Mouse (Mus musculus) cerebellum, postnatal 36 days (tissue): ENCODE results near the gene Sgsm1.

Source experiments
- DNase-seq, 2 experiments: peaks; one replicate each; pipeline ENCODE4 v3.0.0; 2021 to 2022; ENCODE audit warnings: mixed read lengths in 2 of 2

Sgsm1 gene

DNA sequence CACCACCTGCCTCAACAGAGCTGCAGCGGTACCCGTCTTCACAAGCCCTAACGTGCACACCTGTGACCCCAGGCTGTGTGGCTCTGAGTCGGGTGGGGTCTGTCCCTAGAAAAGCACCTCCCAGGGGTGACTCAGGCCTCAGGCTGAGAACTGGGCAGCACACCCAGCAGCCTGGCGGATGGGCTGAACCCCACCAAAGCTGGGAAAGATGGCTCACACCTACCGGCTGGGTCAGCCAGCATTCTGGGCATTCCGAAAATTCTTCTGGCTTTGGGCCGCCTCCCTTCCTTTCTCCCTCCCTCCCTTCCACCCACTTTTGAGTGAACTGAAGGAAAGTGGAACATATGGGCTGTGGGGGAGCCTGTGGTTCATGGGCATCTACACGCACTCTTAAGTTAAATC lies 95.0 kb downstream of the Sgsm1 start:
- no peak for DNase-seq

DNA sequence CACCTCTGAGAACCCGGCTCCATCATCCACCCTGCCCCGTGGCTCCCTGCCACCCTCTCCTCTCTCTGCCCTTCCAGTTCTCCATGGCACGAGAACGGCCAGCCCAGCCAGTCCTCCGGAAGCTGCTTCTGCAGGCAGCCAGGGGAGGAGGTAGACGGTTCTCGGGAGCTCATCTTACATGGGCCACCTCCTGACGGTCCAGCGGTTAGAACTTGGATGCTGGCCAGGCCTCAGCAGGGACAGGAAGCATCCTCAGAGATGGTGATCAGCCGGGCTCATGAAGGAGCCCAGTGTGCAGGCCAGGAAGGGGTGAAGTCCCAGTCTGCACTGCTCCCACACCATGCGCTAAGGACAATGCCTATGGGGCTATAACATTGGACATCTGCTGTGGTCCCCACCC lies 96.1 kb downstream of the Sgsm1 start:
- DNase-seq, result no peak

DNA sequence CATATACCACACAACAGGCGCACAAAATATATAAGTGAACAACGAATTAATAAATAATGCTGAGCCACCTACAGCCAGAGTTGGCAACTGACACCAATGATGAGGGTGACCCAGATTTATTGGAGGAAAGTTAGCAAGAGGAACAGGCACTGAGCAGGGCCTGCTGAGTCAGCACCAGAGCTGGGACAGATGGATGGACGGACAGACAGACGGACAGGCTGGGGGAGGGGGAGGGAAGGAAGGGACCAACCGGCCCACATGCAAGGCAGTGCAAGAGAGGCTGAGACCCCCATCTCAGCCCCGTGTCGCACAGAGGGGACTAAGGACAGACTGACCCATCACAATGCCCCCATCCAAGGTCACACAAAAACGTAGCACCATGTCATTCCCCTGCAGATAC lies 96.5 kb downstream of the Sgsm1 start:
- no peak for DNase-seq

DNA sequence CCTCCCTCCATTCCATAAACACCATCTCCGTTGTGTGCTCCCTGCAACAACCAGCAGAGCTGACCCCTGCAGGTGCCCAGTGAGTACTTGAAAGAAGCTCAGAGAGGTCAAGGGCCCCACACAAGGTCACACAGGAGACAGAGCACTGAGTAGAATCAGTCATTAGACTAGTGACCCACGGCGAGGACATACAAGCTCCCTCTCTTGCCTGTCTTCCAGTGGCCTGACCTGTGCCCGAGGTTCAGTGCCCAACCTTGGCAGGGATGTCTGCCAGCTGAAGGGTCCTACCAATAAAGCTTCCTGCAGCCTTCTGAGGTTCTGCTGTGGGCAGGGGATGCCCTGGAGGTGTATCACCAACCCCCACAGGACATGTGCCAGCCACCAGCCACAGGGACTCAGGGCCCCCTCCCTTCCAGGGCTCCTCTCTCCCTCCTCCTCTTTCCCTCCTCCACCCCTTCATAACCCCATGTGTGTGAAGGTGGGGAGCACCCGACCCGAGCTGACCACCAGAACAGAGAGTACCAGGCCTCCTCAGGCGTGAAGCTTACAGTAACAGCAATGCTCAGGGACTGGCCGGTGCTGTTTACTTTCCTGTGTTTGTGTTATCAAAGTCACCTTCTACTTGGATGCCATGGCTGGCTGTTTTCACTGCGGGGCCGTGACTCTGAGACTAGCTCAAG lies 98.3 kb downstream of the Sgsm1 start:
- no peak for DNase-seq

DNA sequence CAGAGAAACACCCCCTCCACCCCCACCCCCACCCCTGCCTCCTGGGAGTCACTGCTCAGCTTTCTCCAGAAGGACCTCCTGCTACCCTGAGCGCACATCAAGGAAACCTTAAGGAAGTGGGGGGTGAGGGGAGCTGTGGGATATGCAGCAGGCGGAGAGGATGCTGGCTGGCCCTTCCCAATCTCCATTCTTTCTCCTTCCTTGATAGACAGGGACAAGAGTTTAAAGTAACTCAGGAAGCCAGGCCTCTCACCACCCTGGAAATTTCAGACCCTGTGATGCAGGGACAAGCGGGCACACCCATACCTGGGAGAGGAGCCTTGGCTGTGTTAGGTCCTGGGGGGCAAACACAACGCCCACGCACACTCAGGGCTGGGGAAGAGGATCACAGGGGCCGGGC lies 100.3 kb downstream of the Sgsm1 start:
- no peak for DNase-seq

DNA sequence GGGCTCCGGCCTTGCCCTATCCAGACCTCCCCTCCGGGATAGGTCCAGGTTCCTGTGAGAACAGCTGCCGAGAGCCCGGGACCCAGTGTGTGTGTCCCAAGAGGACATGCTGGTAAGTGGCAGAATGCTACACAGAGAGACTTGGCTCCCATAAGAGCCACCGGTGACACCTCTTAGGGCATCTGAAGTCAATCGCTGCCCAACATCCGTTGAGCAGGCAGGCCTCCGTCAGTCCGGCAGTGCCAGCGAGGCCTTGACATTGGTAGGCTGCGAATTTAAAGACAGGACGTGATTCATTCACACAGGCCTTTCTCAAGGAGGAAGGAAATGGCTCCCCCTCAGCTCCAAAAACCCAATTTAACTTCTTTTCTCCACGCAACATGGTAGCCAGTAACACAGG lies 100.7 kb downstream of the Sgsm1 start:
- no peak for DNase-seq

DNA sequence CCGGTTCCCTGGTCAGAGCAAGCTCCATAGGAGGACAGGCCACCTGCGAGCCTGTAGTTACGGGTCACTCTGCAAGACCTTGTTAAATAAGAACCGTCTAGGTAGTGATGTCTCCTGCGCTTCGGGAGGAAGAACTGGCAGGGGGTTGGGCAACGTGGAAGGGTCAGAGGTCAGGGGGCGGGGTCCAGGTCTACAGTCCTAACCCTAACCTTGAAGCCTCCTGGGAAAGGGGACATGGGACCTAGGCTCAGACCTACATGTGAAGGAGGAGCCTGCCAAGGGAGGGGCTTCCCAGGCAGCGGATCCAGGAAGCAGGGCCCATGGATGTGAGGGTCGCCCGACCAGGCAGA lies 101.2 kb downstream of the Sgsm1 start:
- no peak for DNase-seq

DNA sequence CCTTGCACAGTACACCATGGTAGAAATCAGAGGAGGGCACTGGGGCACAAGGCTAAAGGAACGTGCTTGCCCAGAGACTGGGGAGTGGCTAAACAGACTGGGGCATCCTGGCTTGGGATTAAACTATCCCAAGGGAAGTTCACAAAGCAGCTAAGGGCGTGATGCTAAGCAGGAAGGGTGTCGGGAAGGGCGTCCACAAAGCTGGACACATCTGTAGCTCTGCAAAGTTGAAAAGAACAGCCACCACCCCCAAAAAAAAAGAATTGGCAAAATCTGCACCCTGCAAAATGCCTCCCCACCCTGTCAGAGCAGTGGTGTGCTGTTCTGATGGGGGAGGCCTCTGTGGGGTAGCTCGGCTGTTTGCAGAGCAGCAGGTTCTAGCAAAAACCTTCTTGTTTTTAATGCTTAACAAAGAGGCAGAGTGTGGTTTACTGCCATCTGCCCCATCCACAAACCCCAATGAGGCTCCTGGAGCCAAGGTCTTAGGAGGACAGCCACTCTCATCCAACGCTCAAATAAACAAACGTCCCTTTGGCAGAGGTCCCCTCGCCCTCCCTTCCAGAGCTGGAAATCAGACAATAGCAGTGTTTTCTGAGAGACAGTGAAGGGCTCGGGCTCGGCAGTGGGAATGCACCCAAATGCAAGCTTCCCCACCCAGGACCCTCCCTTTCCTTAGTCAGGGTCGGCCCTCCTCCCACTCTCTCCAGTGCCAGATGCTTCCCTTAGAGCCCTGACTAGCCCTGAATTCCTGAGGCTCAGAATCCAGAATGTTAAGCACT lies 101.8 kb downstream of the Sgsm1 start:
- peak; percentile 23 to 30 for DNase-seq

DNA sequence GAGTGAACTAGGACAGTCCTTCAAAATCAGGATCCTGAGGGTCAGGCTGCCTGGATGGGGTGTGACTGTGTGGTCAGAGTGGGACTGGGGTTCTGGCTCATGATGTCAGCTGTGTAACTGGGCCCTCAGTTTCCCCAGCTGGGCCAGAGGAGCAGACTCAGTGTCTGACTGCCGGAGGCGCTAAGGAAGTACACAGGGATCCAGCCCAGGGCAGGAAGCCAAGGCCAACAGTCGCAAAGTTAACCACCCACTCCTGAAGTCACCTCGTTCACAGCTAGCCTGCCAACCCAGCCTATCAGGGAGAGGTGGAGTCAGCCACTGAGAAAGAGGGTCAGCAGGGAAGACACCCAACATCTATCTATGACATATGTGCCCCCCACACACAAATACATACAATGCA lies 102.5 kb downstream of the Sgsm1 start:
- no peak for DNase-seq

DNA sequence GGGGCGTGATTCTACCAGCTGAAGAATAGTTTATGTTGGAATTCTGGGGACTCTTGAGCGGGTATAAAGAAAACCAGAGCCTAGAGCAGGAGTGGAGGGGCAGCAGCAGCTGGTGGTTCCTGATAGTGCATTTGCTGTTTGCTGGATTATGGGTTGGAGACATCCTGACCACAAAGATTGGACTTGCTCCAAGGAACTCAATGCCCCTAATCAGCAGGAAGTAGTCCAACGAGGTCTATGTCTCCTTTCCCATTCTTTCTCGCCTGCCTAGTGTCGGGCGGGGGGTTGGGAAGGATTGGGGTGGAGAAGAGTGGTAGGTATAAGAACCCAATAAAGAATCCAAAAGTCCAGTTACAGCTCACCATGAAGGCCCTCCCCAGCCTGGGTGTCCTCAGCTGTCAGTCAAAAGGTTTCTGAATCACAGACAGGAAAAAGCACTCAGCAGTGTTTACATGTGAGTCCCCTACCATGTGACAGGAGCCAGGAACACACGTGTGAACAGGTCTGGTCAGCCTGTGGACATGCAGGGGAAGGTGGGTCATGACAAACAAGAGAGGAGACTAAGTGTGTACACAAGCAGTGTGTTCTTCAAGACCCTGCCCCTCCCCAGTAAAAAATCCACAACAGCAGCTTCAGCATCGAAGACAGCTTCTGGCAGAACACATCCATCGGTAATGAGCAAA lies 103.8 kb downstream of the Sgsm1 start:
- DNase-seq, result no peak

DNA sequence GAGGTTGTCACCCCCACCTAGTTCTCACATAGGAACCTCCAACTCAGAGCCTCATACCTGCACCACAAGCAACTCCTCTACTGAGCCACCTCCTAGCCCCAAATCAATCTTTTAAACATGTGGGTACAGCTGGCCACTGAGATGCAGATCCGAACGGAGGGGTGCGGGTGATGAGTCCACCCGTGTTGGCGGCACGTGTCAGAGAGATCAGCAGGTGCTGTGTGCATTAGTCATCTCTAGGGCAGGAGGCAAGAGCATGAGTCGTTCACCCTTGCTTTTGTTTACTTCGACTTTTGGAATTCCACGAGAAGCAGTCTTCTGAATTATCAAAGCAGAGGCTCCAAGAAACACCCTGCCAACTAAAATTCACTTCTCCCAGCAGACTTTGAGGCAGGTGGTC lies 106.4 kb downstream of the Sgsm1 start:
- DNase-seq, result no peak

DNA sequence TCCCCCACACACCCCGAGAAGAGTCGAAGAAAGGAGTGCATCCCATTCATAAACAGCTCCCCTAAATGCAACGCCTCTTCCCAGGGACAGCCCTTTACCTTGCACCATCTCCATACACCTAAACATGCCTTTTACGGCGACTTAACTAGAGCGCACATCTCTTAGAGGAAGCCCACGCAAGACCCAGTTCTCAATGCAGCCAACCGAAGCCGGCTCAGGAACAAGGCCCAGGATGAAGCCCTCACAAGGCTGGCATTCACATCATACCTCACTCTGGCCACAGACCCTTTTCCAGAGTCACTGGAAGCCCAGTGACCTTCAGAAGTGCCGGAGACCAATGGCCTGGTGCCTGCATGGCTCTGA lies 110.8 kb downstream of the Sgsm1 start:
- DNase-seq, result no peak

DNA sequence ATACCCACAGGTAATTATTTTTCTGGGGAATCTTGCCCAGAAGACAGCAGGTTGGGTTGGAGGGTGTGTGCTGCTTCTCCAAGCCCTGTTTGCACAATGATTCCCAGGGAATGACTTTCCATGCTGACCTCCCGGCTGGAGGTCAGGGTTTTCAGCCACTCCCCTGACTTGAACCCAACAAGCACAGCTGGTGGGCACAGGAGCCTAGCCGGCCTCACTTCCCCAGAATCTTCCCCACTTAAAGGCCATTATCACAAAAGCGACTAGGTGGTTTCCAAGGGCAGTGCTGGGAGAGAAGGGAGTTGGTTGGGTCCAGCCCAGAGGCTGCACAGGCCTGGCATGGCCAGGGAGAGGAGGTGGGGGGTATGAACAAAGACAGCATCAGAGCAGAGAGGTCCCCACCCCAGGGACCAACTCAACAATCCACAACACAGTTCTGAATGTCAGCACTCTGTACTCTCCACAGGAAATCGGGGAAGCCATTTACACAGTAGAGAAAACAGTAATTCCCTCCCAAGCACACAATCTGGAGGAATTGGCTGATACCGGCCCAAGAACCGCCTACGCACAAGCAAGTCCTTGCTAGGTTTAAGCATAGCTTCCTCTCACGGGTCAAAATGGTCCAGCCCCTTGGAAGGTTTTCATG lies 111.3 kb downstream of the Sgsm1 start:
- DNase-seq, result no peak

DNA sequence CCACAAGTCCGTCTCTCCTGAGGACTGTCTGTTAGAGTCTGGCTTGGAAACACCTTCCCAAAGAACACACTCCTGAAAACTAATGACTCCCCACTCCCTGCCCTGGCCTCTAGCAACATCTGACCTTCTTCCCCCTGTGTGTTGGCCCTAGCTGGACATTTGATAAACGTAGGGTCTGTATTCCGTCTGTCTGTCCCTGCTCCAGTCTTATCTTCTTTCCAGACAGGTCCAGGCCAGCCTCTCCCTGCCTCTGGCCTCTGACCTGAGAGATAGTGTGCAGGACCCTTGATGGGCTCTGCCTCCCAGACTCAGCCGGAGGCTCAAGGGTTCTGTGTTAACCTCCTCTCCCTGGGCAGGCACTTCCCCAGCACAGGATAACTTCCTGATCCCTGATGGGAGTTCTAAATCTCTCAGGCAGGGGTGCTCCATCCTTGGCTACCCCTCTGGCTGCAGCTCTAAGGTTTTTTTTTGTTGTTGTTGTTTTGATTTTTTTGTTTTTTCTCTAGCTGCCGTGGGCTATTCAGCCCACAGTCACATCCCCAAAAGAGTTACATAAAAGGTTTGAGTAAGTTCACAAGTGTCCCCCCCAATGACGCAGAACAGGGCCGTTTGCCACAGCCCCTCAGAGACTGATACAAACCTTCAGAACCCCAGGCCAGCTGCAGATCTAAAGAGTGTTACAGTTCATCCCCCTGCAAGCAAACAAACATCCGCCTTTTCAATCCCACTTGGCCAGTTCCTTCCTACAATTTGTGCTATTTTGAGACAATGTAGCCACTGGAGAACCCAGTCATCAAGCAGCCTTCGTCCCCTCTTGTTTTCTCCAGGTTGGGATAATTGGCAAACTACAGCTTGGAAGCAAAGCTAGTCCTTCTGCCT lies 113.4 kb downstream of the Sgsm1 start:
- DNase-seq, result no peak

DNA sequence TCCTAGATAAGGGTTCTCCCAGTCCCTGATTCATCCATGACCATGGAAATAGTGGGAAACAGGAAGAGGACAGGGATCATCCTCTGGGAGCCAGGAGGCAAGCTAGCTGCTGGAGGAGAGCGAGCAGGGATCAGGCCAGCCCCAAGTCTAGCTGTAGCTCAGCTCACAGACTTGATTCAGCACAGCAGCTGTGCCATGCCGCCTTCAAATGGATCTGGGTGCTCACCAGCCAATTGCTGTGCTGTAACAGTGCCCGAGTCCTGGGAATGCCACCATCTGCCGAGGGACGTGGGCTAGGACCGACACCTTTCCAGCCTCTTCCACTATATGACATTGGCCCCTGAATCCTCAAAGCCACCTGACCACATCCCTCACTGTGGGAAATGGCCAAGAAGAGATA lies 114.7 kb downstream of the Sgsm1 start:
- DNase-seq, result no peak

DNA sequence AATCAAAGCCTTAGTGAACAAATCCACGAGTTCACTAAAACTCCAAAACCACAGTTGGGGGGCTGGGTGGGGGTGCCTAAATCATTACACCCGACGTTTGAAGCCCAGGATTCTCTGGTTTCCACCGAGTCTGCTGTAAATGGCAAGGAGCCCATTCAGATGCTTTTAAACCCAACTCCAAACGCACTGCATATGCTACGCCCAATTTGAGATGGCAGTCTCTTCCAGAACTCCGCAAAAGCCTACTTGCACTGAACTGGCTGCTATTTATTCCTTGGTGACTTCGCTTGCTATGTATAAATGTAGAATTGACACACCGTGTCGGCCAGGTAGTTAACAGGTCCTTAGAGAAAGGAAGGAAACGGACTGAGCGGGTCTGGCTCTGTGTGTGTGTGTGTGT lies 115.1 kb downstream of the Sgsm1 start:
- DNase-seq, result no peak

DNA sequence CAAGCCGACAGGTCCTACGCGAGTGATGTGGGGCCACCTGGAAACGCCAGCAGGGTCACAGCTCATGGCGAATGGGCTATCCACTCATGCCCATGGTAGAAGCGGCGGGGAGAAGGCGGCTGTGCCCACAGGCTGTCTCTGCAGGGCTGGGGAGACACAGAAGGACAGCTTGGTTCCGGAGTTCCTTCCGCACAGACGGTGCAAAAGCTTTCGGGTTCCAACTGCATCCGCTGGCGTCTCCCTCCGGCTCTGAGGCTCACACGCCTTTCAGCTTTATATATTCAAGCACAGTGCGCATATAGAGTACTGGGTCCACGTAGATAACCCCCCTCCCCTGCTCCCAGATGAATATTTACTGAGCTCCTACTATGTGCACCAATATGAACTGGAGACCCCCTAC lies 116.8 kb downstream of the Sgsm1 start:
- no peak for DNase-seq
